Mouse (Mus musculus) gastrocnemius, adult 2 months (tissue): Measurements from ENCODE around the gene Fam178b. TPM values are rescaled to one million over a fixed set of nuclear protein-coding genes. Genes with fewer than 3 reads are reported as not detected.

Source experiments
- DNase-seq: peaks from one replicate; pipeline ENCODE4 v3.0.0; 2022
- H3K27ac ChIP-seq: fragments of 200-600 bp; 2 replicates; pipeline ENCODE4 v1.8.1; 2022; ENCODE audit warnings: mild to moderate bottlenecking
- H3K4me3 ChIP-seq: fragments of 200-600 bp; 2 replicates; pipeline ENCODE4 v1.8.1; 2022; ENCODE audit warnings: mild to moderate bottlenecking, moderate library complexity
- CTCF ChIP-seq: fragments of 200-600 bp; IDR thresholded peaks from 2 replicates; pipeline ENCODE4 v1.8.1; 2022; ENCODE audit warnings: antibody characterized with exemption, mild to moderate bottlenecking, moderate library complexity
- intact Hi-C: fragments of 180-260 bp; cut with DNase I; formaldehyde crosslinking; loops from one replicate; pipeline ENCODE4 v1.15.1; 2025
- total RNA-seq, 2 experiments: library from RNA; stranded (reverse); gene quantifications; 2 replicates each; pipeline ENCODE4 v1.2.3; 2021

Gene Fam178b
- total RNA-seq, 2 experiments from 2014 or later = 0.48 TPM; not detected in 1

DNA sequence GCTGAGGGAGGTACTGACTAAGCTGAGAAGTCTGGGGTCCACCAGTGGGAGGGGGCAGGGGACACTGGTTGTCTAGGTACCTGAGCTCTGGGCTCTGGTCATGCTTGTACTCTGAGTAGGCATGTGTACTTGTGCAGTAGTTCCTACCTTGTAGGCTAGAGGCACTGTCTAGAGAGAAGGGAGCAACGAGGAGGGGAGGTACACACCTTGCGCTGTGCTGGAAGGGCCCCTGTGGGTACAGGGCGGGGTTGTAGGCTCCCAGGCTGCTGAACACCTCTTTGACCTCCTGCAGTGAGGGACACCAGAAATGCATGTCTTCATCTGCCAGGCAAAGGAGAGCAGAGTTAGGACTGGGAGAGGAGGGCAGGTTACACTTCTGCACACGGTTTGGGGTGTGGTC lies 74.8 kb downstream of the Fam178b start:
- intact Hi-C loops = no loop called here
- Histone ChIP-seq H3K4me3 (no peak overlapping the region), H3K27ac (no peak overlapping the region)
- no peak for DNase-seq
- TF ChIP-seq CTCF = no peak

DNA sequence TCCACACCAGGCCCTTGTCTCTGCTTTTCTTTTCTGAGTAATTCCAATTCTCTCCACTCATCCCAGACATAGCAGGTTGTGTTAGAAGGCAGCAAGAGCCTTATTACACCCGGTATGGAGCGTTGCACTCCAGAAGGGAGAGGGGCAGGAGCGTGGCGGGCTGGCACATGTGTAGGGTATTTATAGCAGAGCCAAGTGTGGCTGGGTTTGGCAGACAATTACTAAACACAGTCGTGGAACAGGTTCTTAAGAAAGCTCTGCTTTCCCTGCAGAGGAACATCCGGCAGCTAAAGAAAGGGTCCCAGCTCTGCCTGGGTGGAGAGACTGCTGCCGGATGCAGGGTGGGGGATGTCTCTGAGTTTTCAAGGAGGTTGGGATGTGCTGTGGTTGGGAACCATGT lies 76.0 kb downstream of the Fam178b start:
- intact Hi-C loops = no loop called here
- Histone ChIP-seq H3K27ac (peak overlapping the region; percentile 28; the same call in 1 of the 2 replicates), H3K4me3 (no peak overlapping the region)
- TF ChIP-seq CTCF = no peak
- DNase-seq = no peak

DNA sequence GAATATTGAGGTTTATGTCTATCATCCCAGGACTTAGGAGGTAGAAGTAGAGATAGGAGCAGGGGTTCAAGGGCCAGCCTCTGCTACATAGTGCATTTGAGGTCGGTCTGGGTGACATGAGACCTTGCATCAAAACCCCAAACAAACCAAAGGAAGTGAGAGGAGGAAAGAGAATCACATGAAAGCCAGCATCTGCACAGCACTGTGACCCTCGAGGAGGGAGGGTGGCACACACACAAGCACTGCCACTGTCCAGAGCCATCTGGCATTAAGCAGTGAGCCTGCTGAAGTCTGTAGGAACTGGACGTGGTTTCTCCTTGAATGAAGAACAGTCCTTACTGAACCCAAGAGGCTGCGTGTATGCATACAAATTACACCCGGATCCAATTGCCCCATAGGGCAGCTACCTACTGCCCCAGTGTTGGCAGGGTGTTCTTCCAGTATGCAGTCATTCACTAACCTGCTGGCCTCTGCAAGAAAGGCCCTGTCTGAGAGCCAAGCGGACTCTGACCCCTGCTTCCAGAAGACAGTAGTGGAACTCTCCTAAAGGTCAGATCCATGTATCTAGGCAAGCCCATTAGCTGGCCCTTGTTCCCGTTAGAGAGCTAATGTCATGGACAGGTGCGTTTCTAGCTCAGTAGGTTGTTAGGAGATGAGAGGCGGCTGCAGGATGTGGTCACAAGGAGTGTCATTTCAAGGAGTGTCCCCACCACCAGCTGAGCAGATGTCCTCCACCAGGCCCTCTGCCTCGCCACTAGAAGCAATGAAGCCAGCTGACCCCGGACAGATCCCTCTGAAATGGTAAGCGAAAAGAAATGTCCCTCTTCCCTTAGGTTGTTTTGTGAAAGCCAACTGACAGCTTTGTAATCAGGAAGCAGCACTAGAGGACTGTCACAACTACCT lies 78.5 kb downstream of the Fam178b start:
- DNase-seq = no peak
- H3K4me3 ChIP-seq = no peak overlapping the region
- peak overlapping the region; percentile 79 for H3K27ac ChIP-seq
- no peak for TF ChIP-seq CTCF
- intact Hi-C loops = no loop called here

- Histone ChIP-seq H3K27ac (peak overlapping the region; percentile 79), H3K4me3 (no peak overlapping the region)
- TF ChIP-seq CTCF = no peak
- intact Hi-C loops = loop anchor here (2.0 kb wide), 1 partner anchor 113 kb away; no protein-coding TSS in a partner anchor
- DNase-seq = peak; percentile 68
These were observed 79.6 kb downstream of the Fam178b start for GRCm38 (mm10) chr1:36603361-36603760.

GRCm38 (mm10) chr1:36602271-36602670 lies 80.7 kb downstream of the Fam178b start:
- TF ChIP-seq CTCF = no peak
- H3K27ac ChIP-seq = no peak overlapping the region
- no peak for DNase-seq
- no peak overlapping the region for H3K4me3 ChIP-seq
- intact Hi-C loops = loop anchor here (2.0 kb wide), 1 partner anchor 115 kb away; no protein-coding TSS in a partner anchor

GRCm38 (mm10) chr1:36598411-36598810 lies 84.6 kb downstream of the Fam178b start:
- Histone ChIP-seq H3K27ac (no peak overlapping the region), H3K4me3 (no peak overlapping the region)
- no peak for TF ChIP-seq CTCF
- intact Hi-C loops = no loop called here
- DNase-seq = no peak

DNA sequence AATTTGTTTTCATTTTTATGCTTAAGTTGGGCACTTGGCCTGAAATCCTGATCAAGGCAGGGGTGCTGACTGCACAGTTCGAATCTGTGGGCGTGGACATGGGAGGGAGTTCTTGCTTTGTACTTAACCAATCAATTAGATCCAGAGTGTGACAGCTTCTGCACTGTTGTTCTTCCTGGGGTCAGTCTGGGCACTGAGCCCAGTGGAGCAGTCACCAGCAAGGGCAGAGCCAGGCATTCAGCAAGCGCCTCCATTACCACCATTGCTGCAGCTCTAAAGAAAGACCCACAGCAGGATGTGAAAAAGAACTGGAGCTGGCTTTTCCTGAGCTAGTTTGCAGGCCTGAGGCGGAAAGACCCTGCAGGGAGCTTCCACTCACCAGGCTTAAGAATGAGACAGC lies 86.9 kb downstream of the Fam178b start:
- H3K27ac ChIP-seq = no peak overlapping the region
- DNase-seq = no peak

DNA sequence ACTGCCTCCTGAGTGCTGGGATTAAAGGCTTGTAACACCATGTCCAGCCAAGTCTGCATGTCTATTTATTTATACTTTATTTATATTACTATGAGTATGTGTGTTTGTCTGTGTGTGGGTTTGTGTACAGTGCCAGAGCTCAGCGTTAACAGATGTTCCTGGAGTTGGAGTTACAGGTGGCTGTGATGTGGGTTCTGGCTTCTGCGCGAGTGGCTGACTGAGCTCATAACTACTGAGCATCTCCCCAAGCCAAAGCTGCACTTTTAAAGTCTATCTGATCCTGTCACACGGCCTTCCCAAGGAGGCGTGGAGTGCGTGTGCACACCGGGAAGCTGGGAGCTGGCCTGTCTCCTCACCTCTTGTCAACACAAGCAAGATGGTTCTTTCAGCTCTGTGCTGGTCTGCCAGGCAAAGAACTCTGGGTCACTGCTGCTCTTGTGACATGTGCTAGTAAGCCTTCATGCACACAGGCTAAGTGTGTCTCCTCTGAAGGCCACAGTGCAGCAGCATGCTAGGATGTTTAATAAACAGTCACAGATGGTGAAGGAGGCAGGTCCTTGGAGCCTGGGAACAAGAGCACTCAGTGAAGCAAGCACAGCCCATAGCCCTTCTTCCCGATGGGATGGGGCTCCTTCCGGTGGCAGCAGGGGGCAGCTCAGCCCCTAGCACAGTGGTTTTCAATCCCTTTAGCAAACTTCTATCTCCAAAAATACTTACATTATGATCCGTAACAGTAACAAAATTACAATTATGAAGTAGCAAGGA lies 87.6 kb downstream of the Fam178b start:
- no peak overlapping the region for H3K4me3 ChIP-seq
- no peak for DNase-seq
- no peak for TF ChIP-seq CTCF
- intact Hi-C loops = no loop called here
- H3K27ac ChIP-seq = no peak overlapping the region

More for the DNA sequence above, 86.9 kb downstream of the Fam178b start:
- H3K4me3 ChIP-seq = no peak overlapping the region
- no peak for TF ChIP-seq CTCF
- intact Hi-C loops = no loop called here

GRCm38 (mm10) chr1:36593099-36593498 lies 89.9 kb downstream of the Fam178b start:
- DNase-seq = no peak
- intact Hi-C loops = no loop called here
- no peak for TF ChIP-seq CTCF
- Histone ChIP-seq H3K27ac (no peak overlapping the region), H3K4me3 (no peak overlapping the region)

DNA sequence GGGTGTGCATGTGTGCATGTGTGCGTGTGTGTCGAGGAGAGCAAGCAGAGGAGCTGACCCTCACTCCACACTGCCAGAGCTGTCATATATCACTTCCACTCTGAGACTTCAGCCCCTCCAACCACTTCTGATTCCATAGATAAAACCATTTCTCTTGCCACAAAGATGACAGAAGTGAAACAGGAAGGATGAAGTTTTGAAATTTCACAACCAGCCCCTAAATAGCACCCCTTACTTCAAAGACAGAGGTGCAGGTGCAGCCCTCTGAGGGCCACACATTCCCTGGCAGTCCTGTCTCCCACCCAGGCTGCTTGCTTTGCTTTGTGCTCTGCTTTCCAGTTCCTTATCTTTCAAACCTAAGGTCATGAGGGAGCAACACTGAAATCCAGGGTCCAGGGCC lies 91.6 kb downstream of the Fam178b start:
- Histone ChIP-seq H3K4me3 (no peak overlapping the region), H3K27ac (peak overlapping the region; percentile 86)
- no peak for TF ChIP-seq CTCF
- intact Hi-C loops = no loop called here
- no peak for DNase-seq

GRCm38 (mm10) chr1:36590664-36591063 lies 92.3 kb downstream of the Fam178b start:
- H3K27ac ChIP-seq = peak overlapping the region; percentile 86
- intact Hi-C loops = no loop called here
- no peak for TF ChIP-seq CTCF
- H3K4me3 ChIP-seq = no peak overlapping the region
- DNase-seq = no peak

- H3K4me3 ChIP-seq = peak overlapping the region; percentile 40
- TF ChIP-seq CTCF = peak; percentile 6; the same call in 1 of the 2 replicates
- intact Hi-C loops = no loop called here
- peak; percentile 84 for DNase-seq
- H3K27ac ChIP-seq = peak overlapping the region; percentile 86
These were observed 93.5 kb downstream of the Fam178b start for GRCm38 (mm10) chr1:36589486-36589885.
